Mouse (Mus musculus): Measurements from ENCODE around the gene Raet1e.
"Not testable (repeated sequence)": the region's sequence is repeated elsewhere in the genome, so short reads cannot be mapped to it uniquely, and the experiment has no call there.

Raet1e gene

GRCm38 (mm10) chr10:22165328-22166003, 7.1 kb downstream of the Raet1e start:
- not testable (repeated sequence) for DNase-seq

GRCm38 (mm10) chr10:22166025-22166424, 7.7 kb downstream of the Raet1e start:
- not testable (repeated sequence) for DNase-seq

GRCm38 (mm10) chr10:22167061-22167460, 8.7 kb downstream of the Raet1e start:
- DNase-seq: not testable (repeated sequence)

- not testable (repeated sequence) for DNase-seq
These were observed 10.7 kb downstream of the Raet1e start for GRCm38 (mm10) chr10:22169116-22169515.

GRCm38 (mm10) chr10:22172431-22173334, 14.3 kb downstream of the Raet1e start:
- DNase-seq: not testable (repeated sequence)

GRCm38 (mm10) chr10:22173335-22174189, 15.2 kb downstream of the Raet1e start:
- DNase-seq: not testable (repeated sequence)

- not testable (repeated sequence) for DNase-seq
These were observed 15.8 kb downstream of the Raet1e start for GRCm38 (mm10) chr10:22174190-22174487.

- not testable (repeated sequence) for DNase-seq
These were observed 18.1 kb downstream of the Raet1e start for GRCm38 (mm10) chr10:22176515-22176914.

GRCm38 (mm10) chr10:22191035-22191434, 32.7 kb downstream of the Raet1e start:
- not testable (repeated sequence) for DNase-seq

- not testable (repeated sequence) for DNase-seq
These were observed 43.0 kb downstream of the Raet1e start for GRCm38 (mm10) chr10:22201352-22201751.

GRCm38 (mm10) chr10:22202784-22203583, 44.6 kb downstream of the Raet1e start:
- DNase-seq: not testable (repeated sequence)

GRCm38 (mm10) chr10:22206443-22206842, 48.1 kb downstream of the Raet1e start:
- not testable (repeated sequence) for DNase-seq

GRCm38 (mm10) chr10:22212012-22212696, 53.8 kb downstream of the Raet1e start:
- DNase-seq: not testable (repeated sequence)

- DNase-seq: peak in 1 of 2 experiments; percentile 3
These were observed 65.3 kb downstream of the Raet1e start for GRCm38 (mm10) chr10:22223474-22224349.

- DNase-seq: no peak
These were observed 106.7 kb downstream of the Raet1e start for GRCm38 (mm10) chr10:22265060-22265459.

GRCm38 (mm10) chr10:22270879-22271786, 112.8 kb downstream of the Raet1e start:
- DNase-seq: not testable (repeated sequence)

GRCm38 (mm10) chr10:22272914-22273683, 114.7 kb downstream of the Raet1e start:
- not testable (repeated sequence) for DNase-seq

- DNase-seq: no peak
These were observed 115.4 kb downstream of the Raet1e start for GRCm38 (mm10) chr10:22273684-22274305.

Data from thymus, adult 18-20 months (tissue).